Mouse (Mus musculus) erythroid progenitor cell, adult 5-6 weeks (primary cell): ENCODE measurements around the gene Arl5a. TPM values are rescaled to one million over a fixed set of nuclear protein-coding genes. Genes with fewer than 3 reads are reported as not detected.

Experiments used
- ATAC-seq: replicated peaks from 2 replicates; pipeline ENCODE4 v1.8.0; 2016; ENCODE audit warnings: moderate number of reproducible peaks, mild to moderate bottlenecking, moderate TSS enrichment, inconsistent platforms; ENCODE audit not compliant: poor library complexity, low FRiP score, severe bottlenecking
- total RNA-seq, 2 experiments: library from RNA; stranded (forward) in 1 of 2; stranded (reverse) in 1 of 2; fragments of 150-400 nt in 1 of 2; fragments of 186-747, 209-891 nt in 1 of 2; gene quantifications; 2 replicates each; pipeline versions ENCODE4 v1.2.3 to v1.2.4; 2015 to 2017; ENCODE audit warnings: low replicate concordance in 2 of 2

The Arl5a gene
- total RNA-seq, 2 experiments from 2014 or later = 11.5 to 23.5 TPM

DNA sequence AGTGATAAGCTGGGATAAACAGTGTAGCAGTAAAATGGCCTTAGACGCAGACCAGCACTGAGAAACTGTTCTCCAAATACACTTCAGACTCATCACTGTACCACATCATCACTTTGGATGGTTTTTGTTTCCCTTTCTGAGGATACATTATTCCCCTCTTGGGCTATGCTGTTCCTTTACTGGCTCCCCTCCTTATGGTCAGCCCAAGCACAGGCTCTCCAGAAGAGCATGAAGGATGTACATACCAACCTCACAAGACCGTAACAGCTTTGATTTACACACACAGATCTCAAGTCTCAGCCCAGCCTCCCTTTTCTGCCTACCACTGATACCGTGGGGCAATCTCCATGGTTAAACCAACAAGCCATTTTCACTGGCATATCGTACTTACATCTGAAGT lies 52.6 kb downstream of the Arl5a start:
- ATAC-seq = no peak

DNA sequence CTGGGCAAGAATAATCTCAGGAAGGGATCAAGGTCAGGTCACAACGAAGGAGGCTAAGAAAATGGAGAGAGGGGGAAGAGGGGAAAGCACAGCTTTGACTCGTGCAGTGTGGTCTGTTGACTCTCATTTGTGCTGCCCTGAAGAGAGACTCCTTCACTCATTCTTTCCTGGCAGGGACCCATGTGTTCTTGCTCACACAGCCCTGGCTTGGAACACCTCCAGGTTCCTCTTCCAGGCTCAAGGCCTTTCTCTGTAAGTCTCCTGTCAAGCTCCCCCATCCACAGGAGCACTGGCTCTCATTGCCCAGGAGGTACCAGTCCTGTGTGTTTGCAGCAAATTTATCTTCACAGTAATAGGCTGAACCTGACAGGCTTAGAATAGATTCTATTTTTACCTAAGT lies 53.6 kb downstream of the Arl5a start:
- ATAC-seq = no peak

DNA sequence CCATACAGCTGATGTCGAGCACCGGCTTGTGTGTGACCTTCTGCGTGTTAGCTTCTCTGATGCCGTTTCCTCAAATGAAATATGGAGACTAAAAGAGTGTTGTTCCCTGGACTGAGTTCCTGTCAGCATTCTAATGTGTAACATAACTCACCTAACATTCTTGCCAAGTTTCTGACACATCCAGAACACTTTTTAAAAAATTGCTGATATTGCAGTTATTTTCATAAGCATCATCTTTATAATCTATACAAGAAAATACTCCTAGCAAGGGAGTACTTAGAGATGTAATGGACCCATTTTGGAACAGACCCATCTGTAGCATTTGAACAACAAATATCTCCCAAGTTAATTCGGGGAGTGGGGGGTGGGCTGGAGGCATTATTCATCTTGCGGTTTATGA lies 55.1 kb downstream of the Arl5a start:
- no peak for ATAC-seq

DNA sequence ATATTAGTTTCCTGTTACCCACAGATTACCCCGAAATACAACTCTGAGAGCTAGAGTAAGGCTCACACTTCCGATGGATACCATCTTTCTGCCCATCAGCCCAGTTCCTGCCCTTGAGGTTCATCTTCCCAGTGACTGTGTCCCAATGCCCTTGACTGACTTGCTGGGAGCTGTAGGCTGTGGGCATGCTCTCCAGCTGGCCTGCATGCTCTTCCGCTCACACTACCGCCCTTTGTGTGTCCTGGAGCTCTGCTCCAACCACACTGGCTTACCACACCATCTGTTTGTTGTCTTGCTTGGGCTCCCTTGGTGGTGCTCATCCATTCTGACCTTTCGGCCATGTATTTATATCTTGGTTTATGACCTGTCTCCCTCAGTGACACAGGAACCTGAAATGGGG lies 57.0 kb downstream of the Arl5a start:
- no peak for ATAC-seq

DNA sequence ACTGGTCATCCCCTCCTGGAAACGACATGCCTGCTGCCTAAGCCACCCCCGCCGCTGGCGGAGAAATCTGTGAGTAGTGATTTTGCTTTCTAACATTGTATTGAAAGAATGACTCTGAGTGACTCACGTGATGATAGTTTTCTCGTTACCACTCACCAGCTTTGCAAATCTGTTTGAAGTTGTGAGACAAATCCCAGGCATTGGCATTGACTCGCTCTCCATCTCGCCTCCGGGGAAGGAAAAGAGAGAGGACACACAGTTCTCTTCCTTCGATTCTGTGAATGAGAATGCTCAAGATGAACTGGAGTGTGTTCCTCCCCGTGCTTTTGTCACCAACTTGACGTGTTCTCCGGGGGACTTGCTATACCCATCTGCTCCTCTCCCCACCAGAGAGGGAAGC lies 57.5 kb downstream of the Arl5a start:
- no peak for ATAC-seq

DNA sequence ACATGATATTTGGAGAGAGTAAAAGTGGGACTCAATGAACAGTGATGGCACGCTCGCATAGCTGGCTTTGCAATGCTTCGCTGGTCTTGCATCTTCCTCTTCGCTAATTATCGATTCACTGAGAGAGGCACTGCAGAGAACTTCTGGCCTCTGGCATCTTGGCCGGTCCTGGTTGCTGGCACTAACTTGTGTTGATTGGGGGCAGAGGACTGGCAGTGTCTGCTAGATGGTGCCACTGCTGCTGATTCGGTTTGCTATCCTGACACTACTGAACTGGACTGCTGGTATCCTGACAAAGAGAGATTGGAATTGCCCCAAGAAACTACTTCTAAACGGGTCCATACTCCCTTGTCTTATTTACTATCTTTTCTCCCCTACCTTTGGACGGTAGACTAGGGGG lies 63.6 kb downstream of the Arl5a start:
- no peak for ATAC-seq

DNA sequence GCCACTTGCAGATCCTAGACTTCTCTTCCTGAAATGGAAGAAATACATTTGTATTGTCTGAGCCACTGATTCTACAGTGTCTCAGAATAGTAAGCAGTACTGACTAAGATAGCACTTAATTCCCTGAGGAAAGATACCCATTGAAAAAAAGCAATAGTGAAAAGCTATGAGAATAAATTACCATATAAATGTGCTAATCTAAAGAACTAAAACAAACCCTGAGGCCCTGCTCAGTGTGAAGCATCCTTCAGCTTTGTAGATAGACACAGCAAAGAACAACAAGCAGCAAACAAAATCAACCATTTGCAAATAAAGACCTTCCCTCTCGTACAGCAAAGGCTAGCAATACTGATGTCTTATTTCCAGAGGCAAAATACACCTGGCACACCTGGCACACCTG lies 65.0 kb downstream of the Arl5a start:
- ATAC-seq = no peak

DNA sequence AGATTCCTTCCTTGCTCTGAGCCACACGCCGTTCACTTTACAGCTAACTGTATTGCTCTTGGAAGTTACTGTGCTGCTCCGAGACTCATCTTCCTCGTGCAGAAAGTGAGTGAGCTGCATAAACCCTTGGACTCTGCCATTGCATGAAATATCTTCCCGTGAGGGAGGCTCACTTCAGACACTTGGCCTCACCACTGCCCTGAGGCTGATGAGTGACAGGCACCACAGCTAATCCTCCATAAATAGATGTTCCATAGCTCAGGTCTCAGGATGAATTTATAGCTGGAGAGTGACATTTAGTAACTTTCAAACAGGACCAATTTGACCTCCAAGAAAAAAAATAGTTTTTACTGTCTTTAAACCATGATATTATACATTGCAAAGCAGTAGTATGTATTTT lies 66.5 kb downstream of the Arl5a start:
- ATAC-seq = no peak

DNA sequence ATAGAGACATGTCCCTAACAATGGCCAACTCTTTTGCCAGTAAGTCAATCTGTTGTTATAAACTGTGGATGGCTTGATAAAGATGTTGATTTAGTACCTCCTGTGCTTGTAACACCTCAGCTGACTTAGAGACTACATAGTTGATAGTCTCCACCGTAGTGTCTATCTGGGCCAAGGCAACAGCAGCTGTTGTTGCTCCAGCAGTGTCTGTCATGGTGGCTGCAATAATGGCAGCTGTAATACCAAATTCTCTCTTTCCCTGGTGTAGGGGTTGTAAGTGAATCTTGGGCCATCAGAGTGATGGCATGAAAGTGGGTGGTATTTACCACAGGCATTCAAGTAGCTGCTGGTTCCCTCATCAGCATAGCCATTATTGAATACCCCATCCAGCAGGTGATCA lies 73.7 kb downstream of the Arl5a start:
- no peak for ATAC-seq

Other genes with a start within 250 kb of the Arl5a start
- gene Neb, start 46.4 kb downstream of the Arl5a start, total RNA-seq (2015; ENCODE audit: low replicate concordance) = not detected in 2 replicates
- 0.08 TPM in 1 of 2 replicates, not detected in the other for gene Neb, start 46.4 kb downstream of the Arl5a start, total RNA-seq (2017; ENCODE audit: low replicate concordance)